Mouse (Mus musculus): ENCODE data around the gene Hsp90aa1. TPM values are rescaled to one million over a fixed set of nuclear protein-coding genes. Genes with fewer than 3 reads are reported as not detected.
"Not testable (repeated sequence)": the region's sequence is repeated elsewhere in the genome, so short reads cannot be mapped to it uniquely, and the experiment has no call there.

Gene Hsp90aa1
- polyA plus RNA-seq, 1 experiment from 2014 or later: 1,477 TPM

- Histone ChIP-seq H3K4me2 (peak overlapping the region; percentile 86), H3K4me1 (peaks cover 18% of the 10 kb centered on the region), H3K9ac (peak overlapping the region; percentile 89), H3K36me3 (replicated peaks) (peaks cover 7% of the 10 kb centered on the region; the same call in 1 of the 2 replicates), H3K4me3 (peak overlapping the region; percentile 58), H3K27me3 (replicated peaks) (no peaks in the 10 kb centered on the region), H3K27ac (peak overlapping the region; percentile 93), H3K9me3 (no peaks in the 10 kb centered on the region)
- 48% methylated on average over 9 of the region's 9 CpGs for WGBS
- ATAC-seq (replicated peaks): no peak
Observed at GRCm38 (mm10) chr12:110696975-110697400, 5.5 kb downstream of the Hsp90aa1 start.

- under 1% methylated on average over 88 of the region's 89 CpGs for WGBS
- Histone ChIP-seq H3K4me2 (peak overlapping the region; percentile 86), H3K9me3 (no peaks in the 10 kb centered on the region), H3K36me3 (replicated peaks) (peaks cover 12% of the 10 kb centered on the region; the same call in 1 of the 2 replicates), H3K27me3 (replicated peaks) (no peaks in the 10 kb centered on the region), H3K27ac (peak overlapping the region; percentile 93), H3K4me1 (peaks cover 18% of the 10 kb centered on the region), H3K9ac (peak overlapping the region; percentile 89), H3K4me3 (peak overlapping the region; percentile 58)
- ATAC-seq (replicated peaks): peak; percentile 97
Observed at GRCm38 (mm10) chr12:110696173-110696974, 6.2 kb downstream of the Hsp90aa1 start.

- H3K4me2 ChIP-seq: peak overlapping the region; percentile 86
- H3K27me3 ChIP-seq (replicated peaks): no peaks in the 10 kb centered on the region
- H3K9ac ChIP-seq: peak overlapping the region; percentile 76
- peak overlapping the region; percentile 58 for H3K4me3 ChIP-seq
- H3K9me3 ChIP-seq: no peaks in the 10 kb centered on the region
- peaks cover 18% of the 10 kb centered on the region for H3K4me1 ChIP-seq
- peaks cover 12% of the 10 kb centered on the region; the same call in 1 of the 2 replicates for H3K36me3 ChIP-seq (replicated peaks)
- H3K27ac ChIP-seq: peak overlapping the region; percentile 93
- under 1% methylated on average over 55 of the region's 55 CpGs for WGBS
- peak; percentile 72 for ATAC-seq (replicated peaks)
Observed at GRCm38 (mm10) chr12:110695676-110696171, 6.8 kb downstream of the Hsp90aa1 start.

GRCm38 (mm10) chr12:110693378-110693777 is 9.2 kb downstream of the Hsp90aa1 start:
- 72% methylated on average over 5 of the region's 5 CpGs for WGBS
- H3K4me3 ChIP-seq; H3K4me2 ChIP-seq; H3K9ac ChIP-seq; H3K9me3 ChIP-seq; H3K27me3 ChIP-seq (replicated peaks); H3K27ac ChIP-seq; ATAC-seq (replicated peaks): not testable (repeated sequence)
- peaks cover 18% of the 10 kb centered on the region for H3K4me1 ChIP-seq
- H3K36me3 ChIP-seq (replicated peaks): peaks cover 33% of the 10 kb centered on the region

GRCm38 (mm10) chr12:110689919-110690643 is 12.4 kb downstream of the Hsp90aa1 start:
- H3K4me2 ChIP-seq: no peak overlapping the region
- H3K4me1 ChIP-seq: peaks cover 14% of the 10 kb centered on the region
- no peak overlapping the region for H3K9ac ChIP-seq
- no peak overlapping the region for H3K27ac ChIP-seq
- H3K36me3 ChIP-seq (replicated peaks): peaks cover 38% of the 10 kb centered on the region
- 90% methylated on average over 6 of the region's 6 CpGs for WGBS
- H3K9me3 ChIP-seq: no peaks in the 10 kb centered on the region
- no peak for ATAC-seq (replicated peaks)
- H3K27me3 ChIP-seq (replicated peaks): no peaks in the 10 kb centered on the region
- H3K4me3 ChIP-seq: no peak overlapping the region

GRCm38 (mm10) chr12:110688921-110689320 is 13.6 kb downstream of the Hsp90aa1 start:
- ATAC-seq (replicated peaks); H3K4me3 ChIP-seq; H3K4me1 ChIP-seq; H3K27me3 ChIP-seq (replicated peaks); H3K27ac ChIP-seq; H3K4me2 ChIP-seq; H3K9ac ChIP-seq; H3K9me3 ChIP-seq: not testable (repeated sequence)
- H3K36me3 ChIP-seq (replicated peaks): peaks cover 36% of the 10 kb centered on the region
- WGBS: 95% methylated on average over 3 of the region's 3 CpGs

GRCm38 (mm10) chr12:110687894-110688734 is 14.4 kb downstream of the Hsp90aa1 start:
- Histone ChIP-seq H3K4me3 (no peak overlapping the region), H3K9ac (no peak overlapping the region), H3K4me1 (no peaks in the 10 kb centered on the region), H3K36me3 (replicated peaks) (peaks cover 36% of the 10 kb centered on the region), H3K27me3 (replicated peaks) (no peaks in the 10 kb centered on the region), H3K4me2 (no peak overlapping the region), H3K27ac (no peak overlapping the region), H3K9me3 (no peaks in the 10 kb centered on the region)
- ATAC-seq (replicated peaks): no peak
- 82% methylated on average over 12 of the region's 12 CpGs for WGBS

- Histone ChIP-seq H3K36me3 (replicated peaks) (0 out of 2 replicates have a peak, but pooled peaks cover 7% of the 10 kb centered on the region), H3K4me3 (no peak overlapping the region), H3K4me2 (no peak overlapping the region), H3K27me3 (replicated peaks) (no peaks in the 10 kb centered on the region), H3K4me1 (no peaks in the 10 kb centered on the region), H3K27ac (no peak overlapping the region), H3K9ac (no peak overlapping the region), H3K9me3 (no peaks in the 10 kb centered on the region)
- no CpG with 5 or more reads among the region's 1 CpGs for WGBS
- no peak for ATAC-seq (replicated peaks)
Observed at GRCm38 (mm10) chr12:110683580-110683979, 18.9 kb downstream of the Hsp90aa1 start.

GRCm38 (mm10) chr12:110682561-110683299 is 19.8 kb downstream of the Hsp90aa1 start, which contains the start of gene 1700001K19Rik:
Gene 1700001K19Rik (minus strand): TSS chr12:110682619.
- ATAC-seq (replicated peaks): no peak
- Histone ChIP-seq H3K9me3 (no peaks in the 10 kb centered on the region), H3K9ac (no peak within 1 kb of the TSS), H3K27ac (no peak within 1 kb of the TSS), H3K4me3 (no peak within 1 kb of the TSS), H3K27me3 (replicated peaks) (no peaks in the 10 kb centered on the region), H3K36me3 (replicated peaks) (0 out of 2 replicates have a peak, but pooled peaks cover under 1% of the 10 kb centered on the region), H3K4me1 (no peaks in the 10 kb centered on the region), H3K4me2 (no peak within 1 kb of the TSS)
- 80% methylated on average over 9 of the region's 9 CpGs for WGBS

- Histone ChIP-seq H3K36me3 (replicated peaks) (no peaks in the 10 kb centered on the region), H3K4me2 (no peak overlapping the region), H3K4me3 (no peak overlapping the region), H3K4me1 (no peaks in the 10 kb centered on the region), H3K27ac (no peak overlapping the region), H3K27me3 (replicated peaks) (no peaks in the 10 kb centered on the region), H3K9me3 (no peaks in the 10 kb centered on the region), H3K9ac (no peak overlapping the region)
- ATAC-seq (replicated peaks): no peak
- 52% methylated on average over 3 of the region's 3 CpGs for WGBS
Observed at GRCm38 (mm10) chr12:110681878-110682277, 20.6 kb downstream of the Hsp90aa1 start.

- Histone ChIP-seq H3K4me1 (no peaks in the 10 kb centered on the region), H3K4me2 (no peak overlapping the region), H3K27me3 (replicated peaks) (no peaks in the 10 kb centered on the region), H3K9ac (no peak overlapping the region), H3K9me3 (no peaks in the 10 kb centered on the region), H3K36me3 (replicated peaks) (no peaks in the 10 kb centered on the region), H3K4me3 (no peak overlapping the region), H3K27ac (no peak overlapping the region)
- WGBS: 50% methylated on average over 7 of the region's 7 CpGs
- ATAC-seq (replicated peaks): no peak
Observed at GRCm38 (mm10) chr12:110681191-110681590, 21.3 kb downstream of the Hsp90aa1 start.
